Mouse (Mus musculus): ENCODE results near the gene Olfr69. TPM values are rescaled to one million over a fixed set of nuclear protein-coding genes. Genes with fewer than 3 reads are reported as not detected.
"Not testable (repeated sequence)": the region's sequence is repeated elsewhere in the genome, so short reads cannot be mapped to it uniquely, and the experiment has no call there.

Gene Olfr69
- total RNA-seq, 1 experiment = not detected

DNA sequence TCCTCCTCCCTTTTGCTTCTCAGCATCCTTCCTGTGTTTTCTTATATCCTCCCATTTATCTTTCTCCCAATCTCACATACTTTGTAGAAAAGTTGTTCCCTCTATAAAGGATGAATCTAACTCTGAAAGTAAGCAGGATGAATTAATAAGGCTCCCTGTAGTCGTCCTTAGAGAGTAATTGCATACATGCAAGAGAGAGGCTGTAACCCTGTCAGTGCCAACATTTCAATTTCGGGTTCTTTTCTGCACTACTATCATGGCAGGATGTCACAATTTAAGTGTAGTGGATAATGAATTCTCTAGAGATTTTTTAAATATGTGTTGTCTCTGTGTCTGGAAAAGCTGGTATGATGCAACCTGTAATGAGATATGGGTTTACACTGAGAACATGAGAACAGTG, 14.2 kb downstream of the Olfr69 start, which contains the start of gene Olfr630:
Olfr630 (minus strand) TSS at position 101 of the 400 bp plus-strand sequence.
- no peak within 1 kb of the TSS for H3K27ac ChIP-seq (ENCODE audit: insufficient read depth, low read depth, low read length, poor library complexity, severe bottlenecking)
- no peaks in the 10 kb centered on the region for H3K36me3 ChIP-seq (ENCODE audit: control insufficient read depth, insufficient read depth, low read length, poor library complexity, severe bottlenecking)
- in situ Hi-C loops (cut with MboI; ENCODE audit: low sequenced_read_pairs in 2 of 2, unreplicated experiment in 2 of 2) = no loop called here
- DNase-seq (ENCODE audit: low read depth, low spot score) = no peak
- no peaks in the 10 kb centered on the region for H3K4me1 ChIP-seq (ENCODE audit: control insufficient read depth in 2 of 2, insufficient read depth in 2 of 2, low read length in 2 of 2, poor library complexity in 1 of 2)
- no peak within 1 kb of the TSS for H3K9ac ChIP-seq (ENCODE audit: insufficient read depth, low read depth, low read length, poor library complexity, severe bottlenecking)
- H3K9me3 ChIP-seq (ENCODE audit: control insufficient read depth, insufficient read depth, low read depth, low read length) = no peaks in the 10 kb centered on the region
- no peak within 1 kb of the TSS for H3K4me3 ChIP-seq (ENCODE audit: insufficient read depth in 1 of 2, low read depth in 1 of 2, low read length in 2 of 2, poor library complexity in 1 of 2, severe bottlenecking in 1 of 2)
- TF ChIP-seq MAFK (IDR thresholded peaks at IDR 0.05; ENCODE audit: insufficient read depth, low read depth, low read length) (no peak), HCFC1 (IDR thresholded peaks at IDR 0.05; ENCODE audit: borderline replicate concordance, insufficient read depth, low read length) (no peak), ZNF384 (IDR thresholded peaks at IDR 0.05; ENCODE audit: low read depth, low read length) (no peak), ZC3H11A (IDR thresholded peaks at IDR 0.05; ENCODE audit: borderline replicate concordance, low read depth, low read length) (no peak), CHD2 (IDR thresholded peaks at IDR 0.05; ENCODE audit: low read depth, low read length) (no peak)

DNA sequence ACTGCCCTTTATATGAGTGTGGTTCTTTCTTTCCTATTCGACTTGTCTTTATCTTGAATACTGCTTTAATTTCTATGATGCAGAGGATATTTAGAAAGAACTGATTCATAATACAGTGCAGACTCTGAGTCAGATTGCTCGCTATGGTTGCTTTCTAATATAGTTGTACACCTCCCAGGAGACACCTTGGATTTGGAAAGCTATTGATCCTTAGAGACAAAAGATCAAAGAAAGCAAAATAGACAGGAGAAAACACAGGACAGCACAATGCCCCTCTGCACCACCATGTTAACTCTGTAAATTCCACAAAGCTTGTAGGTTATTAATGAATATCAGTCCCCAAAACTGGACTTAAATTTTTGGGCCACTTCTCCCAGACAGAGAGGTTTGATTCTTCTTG, 26.6 kb downstream of the Olfr69 start, which contains the start of gene Olfr629:
Olfr629 (minus strand) TSS at position 101 of the 400 bp plus-strand sequence.
- in situ Hi-C loops (cut with MboI; ENCODE audit: low sequenced_read_pairs in 2 of 2, unreplicated experiment in 2 of 2) = no loop called here
- no peak for DNase-seq (ENCODE audit: low read depth, low spot score)
- H3K4me1 ChIP-seq (ENCODE audit: control insufficient read depth in 2 of 2, insufficient read depth in 2 of 2, low read length in 2 of 2, poor library complexity in 1 of 2) = no peaks in the 10 kb centered on the region
- no peak within 1 kb of the TSS for H3K4me3 ChIP-seq (ENCODE audit: insufficient read depth in 1 of 2, low read depth in 1 of 2, low read length in 2 of 2, poor library complexity in 1 of 2, severe bottlenecking in 1 of 2)
- TF ChIP-seq ZC3H11A (IDR thresholded peaks at IDR 0.05; ENCODE audit: borderline replicate concordance, low read depth, low read length) (no peak), MAFK (IDR thresholded peaks at IDR 0.05; ENCODE audit: insufficient read depth, low read depth, low read length) (no peak), ZNF384 (IDR thresholded peaks at IDR 0.05; ENCODE audit: low read depth, low read length) (no peak), HCFC1 (IDR thresholded peaks at IDR 0.05; ENCODE audit: borderline replicate concordance, insufficient read depth, low read length) (no peak), CHD2 (IDR thresholded peaks at IDR 0.05; ENCODE audit: low read depth, low read length) (no peak)
- no peaks in the 10 kb centered on the region for H3K9me3 ChIP-seq (ENCODE audit: control insufficient read depth, insufficient read depth, low read depth, low read length)
- H3K36me3 ChIP-seq (ENCODE audit: control insufficient read depth, insufficient read depth, low read length, poor library complexity, severe bottlenecking) = no peaks in the 10 kb centered on the region
- no peak within 1 kb of the TSS for H3K9ac ChIP-seq (ENCODE audit: insufficient read depth, low read depth, low read length, poor library complexity, severe bottlenecking)
- H3K27ac ChIP-seq (ENCODE audit: insufficient read depth, low read depth, low read length, poor library complexity, severe bottlenecking) = no peak within 1 kb of the TSS

GRCm38 (mm10) chr7:103730074-103730473, 41.3 kb downstream of the Olfr69 start, which contains the start of gene Olfr628:
Gene Olfr628, plus strand, starts transcription at chr7:103730374.
- Histone ChIP-seq H3K9ac (ENCODE audit: insufficient read depth, low read depth, low read length, poor library complexity, severe bottlenecking) (no peak within 1 kb of the TSS), H3K4me1 (ENCODE audit: control insufficient read depth in 2 of 2, insufficient read depth in 2 of 2, low read length in 2 of 2, poor library complexity in 1 of 2) (no peaks in the 10 kb centered on the region), H3K36me3 (ENCODE audit: control insufficient read depth, insufficient read depth, low read length, poor library complexity, severe bottlenecking) (no peaks in the 10 kb centered on the region), H3K4me3 (ENCODE audit: insufficient read depth in 1 of 2, low read depth in 1 of 2, low read length in 2 of 2, poor library complexity in 1 of 2, severe bottlenecking in 1 of 2) (no peak within 1 kb of the TSS), H3K9me3 (ENCODE audit: control insufficient read depth, insufficient read depth, low read depth, low read length) (no peaks in the 10 kb centered on the region), H3K27ac (ENCODE audit: insufficient read depth, low read depth, low read length, poor library complexity, severe bottlenecking) (no peak within 1 kb of the TSS)
- in situ Hi-C loops (cut with MboI; ENCODE audit: low sequenced_read_pairs in 2 of 2, unreplicated experiment in 2 of 2) = no loop called here
- TF ChIP-seq HCFC1 (IDR thresholded peaks at IDR 0.05; ENCODE audit: borderline replicate concordance, insufficient read depth, low read length) (no peak), CHD2 (IDR thresholded peaks at IDR 0.05; ENCODE audit: low read depth, low read length) (no peak), MAFK (IDR thresholded peaks at IDR 0.05; ENCODE audit: insufficient read depth, low read depth, low read length) (no peak), ZNF384 (IDR thresholded peaks at IDR 0.05; ENCODE audit: low read depth, low read length) (no peak), ZC3H11A (IDR thresholded peaks at IDR 0.05; ENCODE audit: borderline replicate concordance, low read depth, low read length) (no peak)
- no peak for DNase-seq (ENCODE audit: low read depth, low spot score)

GRCm38 (mm10) chr7:103716398-103716797, 55.0 kb downstream of the Olfr69 start:
- H3K36me3 ChIP-seq (ENCODE audit: control insufficient read depth, insufficient read depth, low read length, poor library complexity, severe bottlenecking); H3K4me1 ChIP-seq (ENCODE audit: control insufficient read depth in 2 of 2, insufficient read depth in 2 of 2, low read length in 2 of 2, poor library complexity in 1 of 2); H3K9me3 ChIP-seq (ENCODE audit: control insufficient read depth, insufficient read depth, low read depth, low read length); in situ Hi-C loops (cut with MboI; ENCODE audit: low sequenced_read_pairs in 2 of 2, unreplicated experiment in 2 of 2); DNase-seq (ENCODE audit: low read depth, low spot score); H3K4me3 ChIP-seq (ENCODE audit: insufficient read depth in 1 of 2, low read depth in 1 of 2, low read length in 2 of 2, poor library complexity in 1 of 2, severe bottlenecking in 1 of 2); H3K27ac ChIP-seq (ENCODE audit: insufficient read depth, low read depth, low read length, poor library complexity, severe bottlenecking); H3K9ac ChIP-seq (ENCODE audit: insufficient read depth, low read depth, low read length, poor library complexity, severe bottlenecking): not testable (repeated sequence)

Other genes with a start within 250 kb of the Olfr69 start
- not detected in 2 replicates for gene Olfr612, start 228.9 kb downstream of the Olfr69 start, total RNA-seq (2012; rRNA removed)
- gene Olfr613, start 223.5 kb downstream of the Olfr69 start, total RNA-seq (2012; rRNA removed) = not detected in 2 replicates
- not detected in 2 replicates for gene Olfr615, start 215.5 kb downstream of the Olfr69 start, total RNA-seq (2012; rRNA removed)
- not detected in 2 replicates for gene Olfr616, start 202.5 kb downstream of the Olfr69 start, total RNA-seq (2012; rRNA removed)
- gene Olfr617, start 198.5 kb downstream of the Olfr69 start, total RNA-seq (2012; rRNA removed) = not detected in 2 replicates
- not detected in 2 replicates for gene Olfr618, start 181.5 kb downstream of the Olfr69 start, total RNA-seq (2012; rRNA removed)
- not detected in 2 replicates for gene Olfr619, start 171.0 kb downstream of the Olfr69 start, total RNA-seq (2012; rRNA removed)
- gene Olfr620, start 159.1 kb downstream of the Olfr69 start, total RNA-seq (2012; rRNA removed) = not detected in 2 replicates
- gene Olfr622, start 128.9 kb downstream of the Olfr69 start, total RNA-seq (2012; rRNA removed) = not detected in 2 replicates
- gene Olfr623, start 107.9 kb downstream of the Olfr69 start, total RNA-seq (2012; rRNA removed) = not detected in 2 replicates
- 0.04 TPM in 1 of 2 replicates, not detected in the other for gene Olfr624, start 100.4 kb downstream of the Olfr69 start, total RNA-seq (2012; rRNA removed)
- not detected in 2 replicates for gene Olfr625-ps1, start 88.9 kb downstream of the Olfr69 start, total RNA-seq (2012; rRNA removed)
- gene Olfr243, start 56.9 kb downstream of the Olfr69 start, total RNA-seq (2012; rRNA removed) = not detected in 2 replicates
- gene Olfr628, start 41.2 kb downstream of the Olfr69 start, total RNA-seq (2012; rRNA removed) = not detected in 2 replicates
- gene Olfr629, start 26.7 kb downstream of the Olfr69 start, total RNA-seq (2012; rRNA removed) = not detected in 2 replicates
- not detected in 2 replicates for gene Olfr630, start 14.3 kb downstream of the Olfr69 start, total RNA-seq (2012; rRNA removed)
- gene Olfr68, start 8.1 kb upstream of the Olfr69 start, total RNA-seq (2012; rRNA removed) = not detected in 2 replicates
- not detected in 2 replicates for gene Olfr67, start 20.2 kb upstream of the Olfr69 start, total RNA-seq (2012; rRNA removed)
- gene Hbb-bt, start 42.4 kb upstream of the Olfr69 start, total RNA-seq (2012; rRNA removed) = not detected in 2 replicates
- gene Hbb-bs, start 56.5 kb upstream of the Olfr69 start, total RNA-seq (2012; rRNA removed) = not detected in 2 replicates
- gene Hbb-bh2, start 68.9 kb upstream of the Olfr69 start, total RNA-seq (2012; rRNA removed) = not detected in 2 replicates
- gene Hbb-bh1, start 71.6 kb upstream of the Olfr69 start, total RNA-seq (2012; rRNA removed) = not detected in 2 replicates
- not detected in 2 replicates for gene Hbb-y, start 81.6 kb upstream of the Olfr69 start, total RNA-seq (2012; rRNA removed)
- not detected in 2 replicates for gene Olfr66, start 114.7 kb upstream of the Olfr69 start, total RNA-seq (2012; rRNA removed)
- gene Olfr64, start 122.9 kb upstream of the Olfr69 start, total RNA-seq (2012; rRNA removed) = not detected in 2 replicates
- not detected in 2 replicates for gene Olfr65, start 131.9 kb upstream of the Olfr69 start, total RNA-seq (2012; rRNA removed)
- gene Olfr631, start 157.2 kb upstream of the Olfr69 start, total RNA-seq (2012; rRNA removed) = not detected in 2 replicates
- not detected in 2 replicates for gene Olfr632, start 162.8 kb upstream of the Olfr69 start, total RNA-seq (2012; rRNA removed)
- not detected in 2 replicates for gene Olfr633, start 172.8 kb upstream of the Olfr69 start, total RNA-seq (2012; rRNA removed)
- gene Olfr635, start 199.6 kb upstream of the Olfr69 start, total RNA-seq (2012; rRNA removed) = not detected in 2 replicates
- gene Olfr638, start 227.2 kb upstream of the Olfr69 start, total RNA-seq (2012; rRNA removed) = not detected in 2 replicates
- gene Olfr639, start 245.7 kb upstream of the Olfr69 start, total RNA-seq (2012; rRNA removed) = 0.42 and 0.45 TPM in 2 replicates

All from ES-E14 (cell line).